Mouse (Mus musculus): ENCODE measurements around the gene Man1a2. TPM values are rescaled to one million over a fixed set of nuclear protein-coding genes. Genes with fewer than 3 reads are reported as not detected.

The Man1a2 gene
- polyA plus RNA-seq, 1 experiment, result 22.2 TPM

DNA sequence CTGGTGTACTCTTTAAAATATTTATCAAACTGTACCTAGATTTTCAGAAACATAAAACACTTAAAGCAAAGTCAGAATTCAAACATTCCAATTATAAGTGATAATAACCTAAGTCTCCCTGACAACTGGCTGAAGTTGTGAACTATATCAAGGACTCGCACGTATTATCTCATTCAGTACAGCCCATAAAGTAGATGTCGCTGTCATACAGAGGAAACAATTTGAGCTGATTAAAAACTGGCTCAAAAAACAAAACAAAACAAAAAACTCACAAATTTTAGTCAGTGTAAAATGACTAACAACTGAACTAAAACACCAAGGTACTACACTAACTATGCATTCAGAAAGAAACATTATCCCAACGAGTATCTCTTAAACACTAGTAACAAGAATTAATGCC lies 3.0 kb downstream of the Man1a2 start:
- H3K4me3 ChIP-seq (replicated peaks; ENCODE audit: insufficient read depth, low read depth, low read length), result peak overlapping the region; percentile 50
- TF ChIP-seq POLR2A (IDR thresholded peaks at IDR 0.05; ENCODE audit: borderline replicate concordance, insufficient read depth, low read length), result no peak
- TF ChIP-seq CTCF (IDR thresholded peaks at IDR 0.05; ENCODE audit: borderline replicate concordance, insufficient read depth, low read depth, low read length), result no peak
- WGBS, result 25% methylated on average over 4 of the region's 4 CpGs
- no peaks in the 10 kb centered on the region for H3K4me1 ChIP-seq (ENCODE audit: control insufficient read depth, insufficient read depth, low read length)
- H3K27me3 ChIP-seq (ENCODE audit: control insufficient read depth, insufficient read depth, low read length), result no peaks in the 10 kb centered on the region
- no peak overlapping the region for H3K27ac ChIP-seq (ENCODE audit: insufficient read depth, low read length)
- no peak for DNase-seq

GRCm38 (mm10) chr3:100681448-100682092 lies 3.7 kb downstream of the Man1a2 start:
- TF ChIP-seq POLR2A (IDR thresholded peaks at IDR 0.05; ENCODE audit: borderline replicate concordance, insufficient read depth, low read length) (no peak), CTCF (IDR thresholded peaks at IDR 0.05; ENCODE audit: borderline replicate concordance, insufficient read depth, low read depth, low read length) (no peak)
- no peak overlapping the region for H3K27ac ChIP-seq (ENCODE audit: insufficient read depth, low read length)
- H3K4me3 ChIP-seq (replicated peaks; ENCODE audit: insufficient read depth, low read depth, low read length), result peak overlapping the region; percentile 43
- WGBS, result 8% methylated on average over 11 of the region's 11 CpGs
- H3K27me3 ChIP-seq (ENCODE audit: control insufficient read depth, insufficient read depth, low read length), result no peaks in the 10 kb centered on the region
- H3K4me1 ChIP-seq (ENCODE audit: control insufficient read depth, insufficient read depth, low read length), result no peaks in the 10 kb centered on the region
- DNase-seq, result no peak

DNA sequence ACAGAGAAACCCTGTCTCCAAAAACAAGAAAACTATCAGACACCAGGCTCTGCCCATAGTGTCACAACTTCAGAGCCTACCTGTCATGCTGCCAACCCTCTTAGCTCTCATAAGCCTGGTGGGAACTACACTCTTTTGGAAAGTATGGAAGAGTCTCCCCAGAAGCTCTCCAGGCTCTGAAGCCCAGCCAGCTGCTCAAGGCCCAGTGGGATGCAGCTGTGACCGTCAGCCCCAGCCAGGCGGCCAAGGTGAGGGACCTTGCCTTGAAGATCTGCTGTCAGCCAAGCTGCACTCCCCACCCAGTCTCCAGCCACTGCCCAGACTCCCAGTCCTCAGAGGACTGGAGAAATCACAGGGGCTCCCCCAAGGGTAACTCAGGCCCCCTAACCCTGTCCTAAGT lies 5.1 kb downstream of the Man1a2 start:
- WGBS, result 63% methylated on average over 2 of the region's 2 CpGs
- no peaks in the 10 kb centered on the region for H3K27me3 ChIP-seq (ENCODE audit: control insufficient read depth, insufficient read depth, low read length)
- no peak overlapping the region for H3K4me3 ChIP-seq (replicated peaks; ENCODE audit: insufficient read depth, low read depth, low read length)
- H3K27ac ChIP-seq (ENCODE audit: insufficient read depth, low read length), result no peak overlapping the region
- peaks cover 1% of the 10 kb centered on the region; the same call in 1 of the 2 replicates for H3K4me1 ChIP-seq (ENCODE audit: control insufficient read depth, insufficient read depth, low read length)
- TF ChIP-seq CTCF (IDR thresholded peaks at IDR 0.05; ENCODE audit: borderline replicate concordance, insufficient read depth, low read depth, low read length) (no peak), POLR2A (IDR thresholded peaks at IDR 0.05; ENCODE audit: borderline replicate concordance, insufficient read depth, low read length) (no peak)
- DNase-seq, result no peak

DNA sequence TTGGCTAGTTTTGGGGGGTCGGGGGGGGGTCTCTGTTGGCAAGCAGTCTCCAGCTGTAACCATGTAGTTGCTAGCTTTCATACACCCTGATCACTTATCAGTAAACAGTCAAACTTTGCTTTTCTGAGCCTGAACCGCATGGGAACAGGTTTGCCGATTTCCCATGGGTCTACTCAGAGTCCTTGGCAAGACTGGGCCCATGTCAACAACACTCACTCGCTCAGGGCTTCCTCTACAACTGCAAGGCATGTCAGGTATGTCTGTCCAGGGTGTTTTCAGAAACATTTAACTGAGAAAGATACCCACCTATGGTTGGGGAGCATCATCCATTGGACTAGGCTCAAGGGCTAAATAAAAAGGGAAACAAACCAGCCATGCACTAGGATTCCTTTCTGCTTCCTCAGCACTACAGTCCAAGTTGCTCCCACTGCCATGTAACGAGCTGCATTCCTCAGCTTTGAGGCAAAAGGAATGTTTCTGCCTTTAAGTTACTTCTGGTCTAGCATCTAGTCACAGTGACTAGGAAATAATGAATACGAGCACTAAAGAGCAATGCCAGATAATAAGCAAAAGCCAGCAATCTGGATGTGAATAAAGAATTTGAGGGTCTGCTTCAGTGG lies 6.2 kb downstream of the Man1a2 start:
- H3K4me3 ChIP-seq (replicated peaks; ENCODE audit: insufficient read depth, low read depth, low read length), result no peak overlapping the region
- no peaks in the 10 kb centered on the region for H3K27me3 ChIP-seq (ENCODE audit: control insufficient read depth, insufficient read depth, low read length)
- TF ChIP-seq CTCF (IDR thresholded peaks at IDR 0.05; ENCODE audit: borderline replicate concordance, insufficient read depth, low read depth, low read length), result no peak
- no peak for TF ChIP-seq POLR2A (IDR thresholded peaks at IDR 0.05; ENCODE audit: borderline replicate concordance, insufficient read depth, low read length)
- 79% methylated on average over 6 of the region's 6 CpGs for WGBS
- DNase-seq, result no peak
- H3K27ac ChIP-seq (ENCODE audit: insufficient read depth, low read length), result no peak overlapping the region
- peaks cover 2% of the 10 kb centered on the region; the same call in 1 of the 2 replicates for H3K4me1 ChIP-seq (ENCODE audit: control insufficient read depth, insufficient read depth, low read length)

GRCm38 (mm10) chr3:100675146-100675545 lies 10.2 kb downstream of the Man1a2 start:
- H3K27ac ChIP-seq (ENCODE audit: insufficient read depth, low read length), result no peak overlapping the region
- peaks cover 2% of the 10 kb centered on the region; the same call in 1 of the 2 replicates for H3K4me1 ChIP-seq (ENCODE audit: control insufficient read depth, insufficient read depth, low read length)
- no peak overlapping the region for H3K4me3 ChIP-seq (replicated peaks; ENCODE audit: insufficient read depth, low read depth, low read length)
- no peak for DNase-seq
- TF ChIP-seq POLR2A (IDR thresholded peaks at IDR 0.05; ENCODE audit: borderline replicate concordance, insufficient read depth, low read length) (no peak), CTCF (IDR thresholded peaks at IDR 0.05; ENCODE audit: borderline replicate concordance, insufficient read depth, low read depth, low read length) (no peak)
- WGBS, result 20% methylated on average over 4 of the region's 4 CpGs
- no peaks in the 10 kb centered on the region for H3K27me3 ChIP-seq (ENCODE audit: control insufficient read depth, insufficient read depth, low read length)

GRCm38 (mm10) chr3:100670412-100670811 lies 14.9 kb downstream of the Man1a2 start:
- no peak for DNase-seq
- H3K27ac ChIP-seq (ENCODE audit: insufficient read depth, low read length), result no peak overlapping the region
- WGBS, result 97% methylated on average over 2 of the region's 2 CpGs
- peaks cover 2% of the 10 kb centered on the region; the same call in 1 of the 2 replicates for H3K4me1 ChIP-seq (ENCODE audit: control insufficient read depth, insufficient read depth, low read length)
- H3K27me3 ChIP-seq (ENCODE audit: control insufficient read depth, insufficient read depth, low read length), result no peaks in the 10 kb centered on the region
- no peak for TF ChIP-seq CTCF (IDR thresholded peaks at IDR 0.05; ENCODE audit: borderline replicate concordance, insufficient read depth, low read depth, low read length)
- TF ChIP-seq POLR2A (IDR thresholded peaks at IDR 0.05; ENCODE audit: borderline replicate concordance, insufficient read depth, low read length), result no peak
- no peak overlapping the region for H3K4me3 ChIP-seq (replicated peaks; ENCODE audit: insufficient read depth, low read depth, low read length)

GRCm38 (mm10) chr3:100653291-100653690 lies 32.0 kb downstream of the Man1a2 start:
- H3K27me3 ChIP-seq (ENCODE audit: control insufficient read depth, insufficient read depth, low read length), result no peaks in the 10 kb centered on the region
- TF ChIP-seq POLR2A (IDR thresholded peaks at IDR 0.05; ENCODE audit: borderline replicate concordance, insufficient read depth, low read length) (no peak), CTCF (IDR thresholded peaks at IDR 0.05; ENCODE audit: borderline replicate concordance, insufficient read depth, low read depth, low read length) (no peak)
- 96% methylated on average over 1 of the region's 1 CpGs for WGBS
- no peak overlapping the region for H3K4me3 ChIP-seq (replicated peaks; ENCODE audit: insufficient read depth, low read depth, low read length)
- H3K4me1 ChIP-seq (ENCODE audit: control insufficient read depth, insufficient read depth, low read length), result no peaks in the 10 kb centered on the region
- H3K27ac ChIP-seq (ENCODE audit: insufficient read depth, low read length), result no peak overlapping the region
- DNase-seq, result no peak

DNA sequence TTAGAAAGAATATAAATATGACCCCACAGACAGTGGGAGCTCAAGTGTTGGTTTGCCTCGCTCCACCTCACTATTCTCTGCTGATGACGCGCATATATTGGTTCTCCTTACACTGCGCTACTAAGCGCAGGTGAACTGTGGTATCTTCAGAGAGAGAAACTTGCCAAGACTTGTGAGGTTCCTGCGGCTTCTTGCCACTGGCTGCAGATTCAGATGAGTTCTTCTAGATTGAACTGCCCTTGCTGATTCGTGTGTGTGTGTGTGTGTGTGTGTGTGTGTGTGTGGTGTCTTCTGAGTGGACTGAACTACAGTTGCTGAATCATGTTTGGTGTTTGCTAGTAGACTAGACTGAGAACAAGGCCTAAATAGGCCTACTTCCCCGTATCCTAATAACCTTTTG lies 43.7 kb downstream of the Man1a2 start:
- Histone ChIP-seq H3K27ac (ENCODE audit: insufficient read depth, low read length) (no peak overlapping the region), H3K4me3 (replicated peaks; ENCODE audit: insufficient read depth, low read depth, low read length) (no peak overlapping the region), H3K4me1 (ENCODE audit: control insufficient read depth, insufficient read depth, low read length) (0 out of 2 replicates have a peak, but pooled peaks cover 3% of the 10 kb centered on the region), H3K27me3 (ENCODE audit: control insufficient read depth, insufficient read depth, low read length) (no peaks in the 10 kb centered on the region)
- 96% methylated on average over 8 of the region's 8 CpGs for WGBS
- DNase-seq, result no peak
- TF ChIP-seq POLR2A (IDR thresholded peaks at IDR 0.05; ENCODE audit: borderline replicate concordance, insufficient read depth, low read length), result no peak
- no peak for TF ChIP-seq CTCF (IDR thresholded peaks at IDR 0.05; ENCODE audit: borderline replicate concordance, insufficient read depth, low read depth, low read length)

All from cerebellum, adult 2 months (tissue).